25 mouse cellular contexts compared by ENCODE assay signal in the genomic region with DNA sequence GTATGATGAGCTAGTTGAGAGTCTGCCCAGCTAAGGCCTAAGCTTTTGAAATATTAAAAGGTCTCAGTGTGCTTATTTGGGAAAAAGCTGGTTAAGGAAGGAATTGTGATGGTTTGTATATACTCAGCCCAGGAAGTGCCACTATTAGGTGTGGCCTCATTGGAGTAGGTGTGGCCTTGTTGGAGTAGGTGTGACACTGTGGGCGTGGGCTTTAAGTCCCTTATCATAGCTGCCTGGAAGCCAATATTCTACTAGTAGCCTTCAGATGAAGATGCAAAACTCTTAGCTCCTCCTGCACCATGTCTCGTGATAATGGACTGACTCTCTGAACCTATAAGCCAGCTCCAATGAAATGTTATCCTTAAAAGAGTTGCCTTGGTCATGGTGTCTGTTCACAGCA.
DNase-seq lines count a peak whose midpoint lies in the region; ATAC-seq lines count a peak whose summit lies in the region.
"Had no signal": no experiment of that assay in that cellular context is flagged by ENCODE, and none has a peak within 500 bp of the region (broad histone marks: within the 10 kb centered on the region; RNA-seq: fewer than 3 reads in every experiment).

No protein-coding gene starts in this region.

- no peaks in the 10 kb centered on the region for H3K27me3 ChIP-seq in liver, embryonic 12.5 days (replicated peaks)
- no peaks in the 10 kb centered on the region for H3K27me3 ChIP-seq in liver, embryonic 15.5 days
- H3K27me3 ChIP-seq in kidney, embryonic 14.5 days (ENCODE audit: control insufficient read depth, insufficient read depth, low read length), result no peaks in the 10 kb centered on the region
- H3K27me3 ChIP-seq: embryonic facial prominence, embryonic 12.5 days; embryonic facial prominence, embryonic 15.5 days; forebrain, embryonic 13.5 days; hindbrain, embryonic 13.5 days had no signal

- no peaks in the 10 kb centered on the region for H3K36me3 ChIP-seq in liver, embryonic 12.5 days
- no peaks in the 10 kb centered on the region for H3K36me3 ChIP-seq in liver, embryonic 15.5 days (replicated peaks)
- no peaks in the 10 kb centered on the region for H3K36me3 ChIP-seq in kidney, embryonic 14.5 days (ENCODE audit: control insufficient read depth, insufficient read depth, low read length)
- H3K36me3 ChIP-seq: embryonic facial prominence, embryonic 12.5 days; embryonic facial prominence, embryonic 15.5 days; forebrain, embryonic 10.5 days; hindbrain, embryonic 10.5 days; hindbrain, embryonic 13.5 days had no signal

- no peak overlapping the region for H3K4me3 ChIP-seq in liver, embryonic 12.5 days
- H3K4me3 ChIP-seq in liver, embryonic 15.5 days (replicated peaks), result no peak overlapping the region
- H3K4me3 ChIP-seq in kidney, embryonic 14.5 days (ENCODE audit: low read length), result no peak overlapping the region
- H3K4me3 ChIP-seq: embryonic facial prominence, embryonic 12.5 days; embryonic facial prominence, embryonic 15.5 days; erythroblast, embryonic 14.5 days; forebrain, embryonic 10.5 days; forebrain, embryonic 13.5 days; hindbrain, embryonic 10.5 days; hindbrain, embryonic 13.5 days had no signal

- 50% methylated on average over 2 of the region's 2 CpGs for WGBS in liver, embryonic 12.5 days (ENCODE audit: insufficient replicate concordance)
- 32% methylated on average over 2 of the region's 2 CpGs for WGBS in liver, embryonic 15.5 days (ENCODE audit: insufficient replicate concordance)
- WGBS in kidney, embryonic 14.5 days, result 89% methylated on average over 2 of the region's 2 CpGs

- no peak overlapping the region for H3K9ac ChIP-seq in liver, embryonic 12.5 days
- no peak overlapping the region for H3K9ac ChIP-seq in liver, embryonic 15.5 days
- H3K9ac ChIP-seq in kidney, embryonic 14.5 days (ENCODE audit: low read depth, low read length), result no peak overlapping the region
- H3K9ac ChIP-seq: embryonic facial prominence, embryonic 12.5 days; embryonic facial prominence, embryonic 15.5 days; forebrain, embryonic 13.5 days; hindbrain, embryonic 13.5 days had no signal

- DNase-seq in cerebellum, adult 9-11 months, result no peak
- DNase-seq in cerebellum, adult 11 months, result no peak
- DNase-seq: adrenal gland, adult 2 months; adrenal gland, postnatal 14 days; cerebellum, adult 11-12 months; cerebellum, adult 8-10 months; cerebellum, postnatal 14 days; gastrocnemius, postnatal 14 days; heart, adult 11 months; heart, postnatal 36 days had no signal

- H3K27ac ChIP-seq in liver, embryonic 12.5 days, result no peak overlapping the region
- 0 out of 2 replicates have a peak overlapping the region, but pooled peaks have one; percentile 25 for H3K27ac ChIP-seq in liver, embryonic 15.5 days (replicated peaks)
- H3K27ac ChIP-seq in kidney, embryonic 14.5 days (ENCODE audit: low read depth, low read length), result no peak overlapping the region
- H3K27ac ChIP-seq: embryonic facial prominence, embryonic 12.5 days; embryonic facial prominence, embryonic 15.5 days; forebrain, embryonic 10.5 days; forebrain, embryonic 13.5 days; hindbrain, embryonic 10.5 days; hindbrain, embryonic 13.5 days had no signal

- no peak overlapping the region for H3K4me2 ChIP-seq in liver, embryonic 12.5 days
- H3K4me2 ChIP-seq in liver, embryonic 15.5 days, result no peak overlapping the region
- no peak overlapping the region for H3K4me2 ChIP-seq in kidney, embryonic 14.5 days (replicated peaks; ENCODE audit: low read depth, low read length)
- H3K4me2 ChIP-seq: embryonic facial prominence, embryonic 12.5 days; embryonic facial prominence, embryonic 15.5 days; forebrain, embryonic 13.5 days; heart, embryonic 11.5 days; hindbrain, embryonic 13.5 days had no signal

- peak; percentile 68 for ATAC-seq in erythroid progenitor cell, adult 5-6 weeks (replicated peaks; ENCODE audit: low FRiP score, poor library complexity, severe bottlenecking)
- peak; percentile 77 for ATAC-seq in liver, embryonic 12.5 days
- peak; percentile 78 for ATAC-seq in liver, embryonic 15.5 days (ENCODE audit: insufficient read depth)
- no peak for ATAC-seq in kidney, embryonic 14.5 days (ENCODE audit: low FRiP score, low TSS enrichment)
- ATAC-seq: CD4-positive, CD25-positive, alpha-beta regulatory T cell, adult 4 months; forebrain, embryonic 13.5 days; forebrain, embryonic 16.5 days; hindbrain, embryonic 16.5 days had no signal

- peaks cover 36% of the 10 kb centered on the region for H3K4me1 ChIP-seq in liver, embryonic 12.5 days
- peaks cover 39% of the 10 kb centered on the region for H3K4me1 ChIP-seq in liver, embryonic 15.5 days (replicated peaks)
- H3K4me1 ChIP-seq in kidney, embryonic 14.5 days (ENCODE audit: control insufficient read depth, insufficient read depth, low read length), result peaks cover 16% of the 10 kb centered on the region

- no peaks in the 10 kb centered on the region for H3K9me3 ChIP-seq in liver, embryonic 12.5 days (replicated peaks)
- H3K9me3 ChIP-seq in liver, embryonic 15.5 days (replicated peaks), result no peaks in the 10 kb centered on the region
- H3K9me3 ChIP-seq in kidney, embryonic 14.5 days (ENCODE audit: control insufficient read depth, low read length), result no peaks in the 10 kb centered on the region
- H3K9me3 ChIP-seq: embryonic facial prominence, embryonic 12.5 days; embryonic facial prominence, embryonic 15.5 days; forebrain, embryonic 10.5 days; forebrain, embryonic 13.5 days; hindbrain, embryonic 10.5 days; hindbrain, embryonic 13.5 days had no signal
